Comparison of ENCODE assay signal across 8 mouse cellular contexts in the genomic region with DNA sequence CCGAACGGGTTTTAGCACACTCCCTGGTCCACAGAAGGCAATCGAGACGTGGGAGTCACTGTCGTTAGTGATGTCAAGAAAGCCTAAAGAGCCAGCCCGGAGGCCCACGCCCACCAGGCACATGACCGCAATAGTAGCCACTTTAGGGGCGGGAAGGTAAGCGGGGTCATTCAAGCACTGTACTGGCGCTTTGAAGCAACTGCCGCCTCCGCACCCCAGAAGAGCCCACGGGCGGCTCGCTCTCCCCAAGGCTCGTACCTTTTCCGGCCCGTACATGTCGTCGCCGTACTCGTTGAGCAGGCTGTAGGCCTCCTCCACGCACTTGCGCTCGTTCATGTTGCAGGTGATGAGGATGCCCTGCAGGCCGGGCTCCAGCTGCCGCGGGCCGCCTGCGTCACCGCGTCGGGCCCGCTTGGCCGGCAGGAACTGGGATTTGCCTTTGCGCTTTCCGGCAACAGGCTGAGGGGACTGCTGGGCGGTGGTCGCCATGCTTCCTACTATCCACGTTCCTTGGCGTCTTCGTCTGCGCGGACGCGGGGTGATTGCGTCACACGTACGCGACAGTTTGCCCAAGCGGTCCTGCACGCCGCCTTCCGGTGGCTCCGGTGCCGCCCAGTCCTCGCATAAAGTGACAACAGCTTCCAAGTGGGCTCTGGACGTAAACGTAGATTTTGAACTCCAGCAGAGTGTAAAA. TPM values are rescaled to one million over a fixed set of nuclear protein-coding genes. Genes with fewer than 3 reads are reported as not detected.
A peak's percentile ranks its signal among the peaks of the same experiment; 100 is the strongest.
DNase-seq lines count a peak whose midpoint lies in the region; ATAC-seq lines count a peak whose summit lies in the region.

TSS of gene Thumpd1 (minus strand) at position 546 of the 694 bp plus-strand sequence.

- peak; percentile 83 for DNase-seq in adipocyte (ENCODE audit: low spot score)
- DNase-seq in embryo, embryonic 10 days (ENCODE audit: low spot score) = peak; percentile 99
- peak; percentile 96 for DNase-seq in gastrocnemius, postnatal 10 days
- peak; percentile 95 for DNase-seq in induced T-regulatory cell, adult 2 months (ENCODE audit: low read depth)
- DNase-seq in left cerebral cortex, adult 9 months (ENCODE audit: low spot score in 2 of 2) = peak; percentile 69 to 93
- DNase-seq in right cerebral cortex, postnatal 14 days = peak; percentile 99
- DNase-seq in urinary bladder, postnatal 36 days (ENCODE audit: low spot score in 2 of 2) = peak; percentile 87 to 91

- peak; percentile 95 for ATAC-seq in megakaryocyte progenitor cell, adult 5-6 weeks (replicated peaks; ENCODE audit: poor library complexity)

RNA-seq across cellular contexts. Expression of gene Thumpd1, which starts in this region (rescaled TPM):
- 10 to 100 TPM; 18.0 to 18.3 TPM for total RNA-seq in gastrocnemius, postnatal 10 days (2021)
- total RNA-seq in megakaryocyte progenitor cell, adult 5-6 weeks (2015) = 40.7 and 42.7 TPM in 2 replicates
- total RNA-seq in megakaryocyte progenitor cell, adult 5-6 weeks (2017) = 107 and 127 TPM in 2 replicates

Comparison
In these comparisons a context has a peak if more than half of its experiments do, and no peak if none do; other contexts are left out.
1. Peak in every context shown above with its lines: DNase-seq and ATAC-seq.